Mouse (Mus musculus) limb, embryonic 13.5 days (tissue): ENCODE measurements around the gene Plekhb2. TPM values are rescaled to one million over a fixed set of nuclear protein-coding genes. Genes with fewer than 3 reads are reported as not detected.

Experiments
- ATAC-seq: fragments of 200-750 bp; cut with Nextera tagmentation; 2 replicates; pipeline ENCODE4 v1.8.0; 2017; ENCODE audit warnings: low read depth, moderate number of reproducible peaks, moderate TSS enrichment; ENCODE audit not compliant: low FRiP score
- H3K27ac ChIP-seq: fragments of 300-500 bp; sonication (generic); 2 replicates; pipeline ENCODE4 v1.5.1; 2015; ENCODE audit warnings: inconsistent platforms, mild to moderate bottlenecking, moderate library complexity
- H3K27me3 ChIP-seq: fragments of 300-500 bp; sonication (generic); 2 replicates; pipeline ENCODE4 v1.6.1; 2015; ENCODE audit warnings: mild to moderate bottlenecking, inconsistent platforms
- H3K36me3 ChIP-seq: fragments of 300-500 bp; sonication (generic); 2 replicates; pipeline ENCODE4 v1.6.1; 2015; ENCODE audit warnings: inconsistent platforms, mild to moderate bottlenecking, moderate library complexity
- H3K4me1 ChIP-seq: fragments of 300-500 bp; sonication (generic); 2 replicates; pipeline ENCODE4 v1.6.1; 2015; ENCODE audit warnings: inconsistent platforms
- H3K4me2 ChIP-seq: fragments of 300-500 bp; sonication (generic); replicated peaks from 2 replicates; pipeline ENCODE4 v1.6.1; 2015; ENCODE audit warnings: inconsistent platforms, mild to moderate bottlenecking, moderate library complexity
- H3K4me3 ChIP-seq: fragments of 300-500 bp; sonication (generic); 2 replicates; pipeline ENCODE4 v1.5.1; 2015; ENCODE audit warnings: moderate library complexity, mild to moderate bottlenecking, inconsistent platforms
- H3K9ac ChIP-seq: fragments of 300-500 bp; sonication (generic); 2 replicates; pipeline ENCODE4 v1.6.1; 2015; ENCODE audit warnings: mild to moderate bottlenecking, inconsistent platforms
- H3K9me3 ChIP-seq: fragments of 300-500 bp; sonication (generic); 2 replicates; pipeline ENCODE4 v1.6.1; 2016; ENCODE audit warnings: inconsistent platforms
- WGBS: fragments of 180-500 bp; shearing (Covaris S2); methylation state at CpG from one replicate; pipeline ENCODE4 v1.1.7; 2015; 5-methylcytosine and 5-hydroxymethylcytosine counted together
- polyA plus RNA-seq: library from polyadenylated mRNA; unstranded; fragments of >200 nt; fragmentation: Nextera tagmentation; extraction: Ambion mirVana; gene quantifications from 2 replicates; pipeline ENCODE4 v1.2.1, GENCODE M21; 2015

The Plekhb2 gene
- polyA plus RNA-seq, 1 experiment from 2014 or later: 16.2 TPM

GRCm38 (mm10) chr1:34871170-34871569 lies 21.4 kb downstream of the Plekhb2 start:
- ATAC-seq: no peak
- H3K4me2 ChIP-seq: no peak overlapping the region
- peaks cover 20% of the 10 kb centered on the region for H3K36me3 ChIP-seq
- WGBS: 89% methylated on average over 9 of the region's 9 CpGs
- no peaks in the 10 kb centered on the region for H3K27me3 ChIP-seq
- H3K4me3 ChIP-seq: no peak overlapping the region
- H3K9ac ChIP-seq: no peak overlapping the region
- H3K4me1 ChIP-seq: no peaks in the 10 kb centered on the region
- no peaks in the 10 kb centered on the region for H3K9me3 ChIP-seq
- no peak overlapping the region for H3K27ac ChIP-seq

DNA sequence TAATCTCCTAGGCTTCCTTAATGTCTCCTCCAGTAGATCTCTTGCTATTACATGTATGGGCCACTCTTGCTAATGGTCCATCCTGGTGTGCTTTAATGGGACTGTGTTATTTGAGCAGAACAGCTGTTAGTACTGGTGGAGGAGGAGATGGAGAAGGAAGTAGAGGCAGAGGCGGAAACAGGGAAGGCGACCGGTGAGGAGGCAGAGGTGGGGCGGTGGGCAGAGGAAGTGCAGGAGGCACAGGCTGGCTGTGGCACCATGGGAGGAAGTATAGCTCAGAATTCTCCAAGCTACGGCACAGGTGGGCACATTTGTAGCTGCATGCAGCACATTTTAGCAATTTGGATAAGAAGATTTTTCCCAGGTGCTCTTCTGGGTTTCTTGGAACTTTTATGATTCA lies 23.8 kb downstream of the Plekhb2 start:
- ATAC-seq: no peak
- 76% methylated on average over 5 of the region's 5 CpGs for WGBS
- H3K36me3 ChIP-seq: peaks cover 21% of the 10 kb centered on the region
- H3K4me2 ChIP-seq: no peak overlapping the region
- no peak overlapping the region for H3K4me3 ChIP-seq
- no peaks in the 10 kb centered on the region for H3K9me3 ChIP-seq
- H3K27me3 ChIP-seq: no peaks in the 10 kb centered on the region
- H3K27ac ChIP-seq: no peak overlapping the region
- H3K9ac ChIP-seq: no peak overlapping the region
- H3K4me1 ChIP-seq: no peaks in the 10 kb centered on the region

- 82% methylated on average over 6 of the region's 6 CpGs for WGBS
- H3K27ac ChIP-seq: no peak overlapping the region
- H3K4me2 ChIP-seq: no peak overlapping the region
- H3K4me3 ChIP-seq: no peak overlapping the region
- no peak overlapping the region for H3K9ac ChIP-seq
- H3K36me3 ChIP-seq: 0 out of 2 replicates have a peak, but pooled peaks cover 8% of the 10 kb centered on the region
- no peaks in the 10 kb centered on the region for H3K9me3 ChIP-seq
- no peaks in the 10 kb centered on the region for H3K4me1 ChIP-seq
- no peaks in the 10 kb centered on the region for H3K27me3 ChIP-seq
- ATAC-seq: no peak
These were observed 29.8 kb downstream of the Plekhb2 start for GRCm38 (mm10) chr1:34879611-34880010.

DNA sequence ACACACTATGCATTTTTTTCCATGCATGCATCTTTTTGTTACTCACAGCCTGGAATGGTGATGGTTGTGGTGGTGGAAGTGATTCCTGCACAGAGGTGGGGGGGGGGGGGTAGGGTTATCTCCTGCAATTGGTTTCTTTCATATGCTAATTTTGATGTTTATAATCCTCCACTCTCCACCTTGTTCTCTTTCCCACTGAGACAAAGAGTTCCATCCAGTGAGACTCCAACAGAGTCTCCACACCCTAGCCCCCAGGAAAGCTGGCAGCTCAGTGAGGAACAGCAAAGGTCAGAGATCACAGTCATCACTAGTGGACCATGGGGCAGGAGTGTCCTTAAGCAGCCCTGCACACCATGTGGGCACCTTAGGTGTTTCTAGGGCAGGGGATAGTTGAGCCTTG lies 34.0 kb downstream of the Plekhb2 start:
- no peak overlapping the region for H3K4me2 ChIP-seq
- no peak overlapping the region for H3K4me3 ChIP-seq
- no peak overlapping the region for H3K27ac ChIP-seq
- no peak for ATAC-seq
- H3K9ac ChIP-seq: no peak overlapping the region
- no peaks in the 10 kb centered on the region for H3K4me1 ChIP-seq
- no peaks in the 10 kb centered on the region for H3K27me3 ChIP-seq
- no peaks in the 10 kb centered on the region for H3K9me3 ChIP-seq
- no peaks in the 10 kb centered on the region for H3K36me3 ChIP-seq

DNA sequence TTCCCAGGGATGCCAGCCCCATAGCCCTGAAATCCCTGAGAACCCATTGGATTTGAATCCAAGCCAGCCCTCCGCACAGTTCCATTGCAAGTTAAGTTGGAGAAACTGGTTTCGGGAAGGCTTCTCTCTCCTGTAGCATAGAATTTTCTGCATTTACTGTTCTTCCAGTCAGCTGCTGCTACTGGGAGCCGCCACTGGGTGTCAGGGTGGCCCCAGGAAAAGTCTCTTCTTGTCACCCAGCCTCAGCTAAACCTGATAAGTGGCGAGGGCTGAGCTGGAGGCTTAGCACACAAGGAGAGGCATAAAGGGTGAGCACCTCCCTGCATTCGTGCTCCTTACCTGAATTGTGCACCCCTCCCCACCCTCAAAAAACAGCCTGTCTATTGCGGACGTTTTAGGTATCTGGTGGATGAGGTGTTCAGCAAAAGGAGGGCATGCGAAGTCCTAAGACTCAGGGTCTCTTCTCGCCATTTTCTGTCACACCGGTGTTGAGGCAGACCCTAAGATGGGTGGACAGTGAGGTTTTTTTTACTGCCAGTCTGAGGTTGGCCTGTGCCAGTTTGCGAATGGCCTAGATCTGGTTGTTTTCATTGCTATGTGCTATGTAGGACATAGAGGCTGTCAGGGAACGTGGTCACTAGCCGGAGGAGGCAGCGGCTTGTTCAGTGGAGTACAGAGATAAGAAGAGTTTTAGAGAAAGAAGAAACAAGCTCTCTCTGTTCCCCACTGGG lies 41.9 kb downstream of the Plekhb2 start:
- 0 out of 2 replicates have a peak, but pooled peaks have one; percentile 48 for ATAC-seq
- Histone ChIP-seq H3K27me3 (peaks cover 3% of the 10 kb centered on the region; the same call in 1 of the 2 replicates), H3K9ac (no peak overlapping the region), H3K4me1 (no peaks in the 10 kb centered on the region), H3K36me3 (no peaks in the 10 kb centered on the region), H3K4me2 (no peak overlapping the region), H3K4me3 (no peak overlapping the region), H3K9me3 (no peaks in the 10 kb centered on the region), H3K27ac (no peak overlapping the region)
- 59% methylated on average over 14 of the region's 14 CpGs for WGBS

GRCm38 (mm10) chr1:34892466-34892865 lies 42.7 kb downstream of the Plekhb2 start:
- no peaks in the 10 kb centered on the region for H3K36me3 ChIP-seq
- no peak overlapping the region for H3K27ac ChIP-seq
- no peaks in the 10 kb centered on the region for H3K9me3 ChIP-seq
- H3K4me1 ChIP-seq: no peaks in the 10 kb centered on the region
- peaks cover 3% of the 10 kb centered on the region; the same call in 1 of the 2 replicates for H3K27me3 ChIP-seq
- no peak for ATAC-seq
- WGBS: 73% methylated on average over 3 of the region's 3 CpGs
- no peak overlapping the region for H3K4me3 ChIP-seq
- H3K4me2 ChIP-seq: no peak overlapping the region
- no peak overlapping the region for H3K9ac ChIP-seq

GRCm38 (mm10) chr1:34893331-34893730 lies 43.6 kb downstream of the Plekhb2 start:
- WGBS: 84% methylated on average over 4 of the region's 4 CpGs
- Histone ChIP-seq H3K9ac (no peak overlapping the region), H3K4me2 (no peak overlapping the region), H3K27ac (no peak overlapping the region), H3K27me3 (peaks cover 3% of the 10 kb centered on the region; the same call in 1 of the 2 replicates), H3K36me3 (no peaks in the 10 kb centered on the region), H3K9me3 (no peaks in the 10 kb centered on the region), H3K4me3 (no peak overlapping the region), H3K4me1 (no peaks in the 10 kb centered on the region)
- no peak for ATAC-seq

DNA sequence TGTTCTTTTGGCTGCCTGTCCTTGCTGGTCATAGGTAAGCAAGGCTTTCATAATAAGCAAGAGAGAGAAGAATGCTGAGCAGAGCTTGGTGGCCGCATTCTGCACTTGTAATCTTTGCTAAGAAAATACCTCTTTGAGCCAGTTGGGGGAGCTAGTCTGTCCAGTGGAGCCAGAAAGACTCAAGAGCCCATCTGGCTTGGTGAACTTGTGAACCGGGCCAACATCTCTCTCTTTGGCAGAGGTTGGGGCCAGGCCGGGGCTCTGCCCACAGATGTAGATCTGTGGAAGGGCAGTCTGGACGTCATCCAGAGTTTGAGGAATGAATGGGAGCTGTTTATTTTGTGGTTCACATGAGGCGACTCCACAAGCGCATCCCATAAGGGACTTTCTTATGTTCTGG lies 44.1 kb downstream of the Plekhb2 start:
- Histone ChIP-seq H3K9me3 (no peaks in the 10 kb centered on the region), H3K9ac (no peak overlapping the region), H3K4me1 (no peaks in the 10 kb centered on the region), H3K4me3 (no peak overlapping the region), H3K27ac (no peak overlapping the region), H3K36me3 (no peaks in the 10 kb centered on the region), H3K27me3 (peaks cover 3% of the 10 kb centered on the region; the same call in 1 of the 2 replicates), H3K4me2 (no peak overlapping the region)
- WGBS: 72% methylated on average over 6 of the region's 6 CpGs
- ATAC-seq: no peak

- Histone ChIP-seq H3K27ac (no peak overlapping the region), H3K36me3 (no peaks in the 10 kb centered on the region)
- WGBS: 87% methylated on average over 5 of the region's 5 CpGs
These were observed 46.3 kb downstream of the Plekhb2 start for GRCm38 (mm10) chr1:34896102-34896501.

GRCm38 (mm10) chr1:34896898-34897297 lies 47.1 kb downstream of the Plekhb2 start:
- WGBS: 53% methylated on average over 4 of the region's 4 CpGs
- H3K9me3 ChIP-seq: no peaks in the 10 kb centered on the region
- no peak for ATAC-seq

More at GRCm38 (mm10) chr1:34896102-34896501, 46.3 kb downstream of the Plekhb2 start:
- Histone ChIP-seq H3K27me3 (peaks cover 3% of the 10 kb centered on the region; the same call in 1 of the 2 replicates), H3K9me3 (no peaks in the 10 kb centered on the region), H3K4me2 (no peak overlapping the region), H3K4me3 (no peak overlapping the region), H3K4me1 (no peaks in the 10 kb centered on the region), H3K9ac (no peak overlapping the region)
- no peak for ATAC-seq

DNA sequence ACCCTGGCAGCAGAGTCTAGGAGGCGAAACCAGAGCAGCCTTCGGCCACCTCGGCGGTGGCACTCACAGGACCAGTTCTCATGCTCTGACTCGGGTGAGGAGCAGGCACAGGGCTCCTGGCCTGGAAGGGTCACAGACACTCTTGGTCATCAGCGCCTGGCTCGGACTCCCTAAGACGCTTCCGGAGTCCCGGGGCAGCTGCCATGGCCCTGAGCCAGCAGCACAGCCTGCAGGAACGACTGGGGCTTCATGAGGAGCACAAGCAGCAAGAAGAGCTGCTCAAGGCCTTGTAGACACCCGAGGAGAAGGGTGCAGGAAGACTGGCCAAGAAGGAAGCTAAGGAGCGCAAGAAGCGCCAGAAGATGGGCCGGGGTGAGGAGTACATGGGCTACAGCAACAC lies 78.9 kb downstream of the Plekhb2 start:
- no peaks in the 10 kb centered on the region for H3K36me3 ChIP-seq
- ATAC-seq: no peak

More at GRCm38 (mm10) chr1:34896898-34897297, 47.1 kb downstream of the Plekhb2 start:
- no peaks in the 10 kb centered on the region for H3K4me1 ChIP-seq
- H3K4me2 ChIP-seq: no peak overlapping the region
- H3K4me3 ChIP-seq: no peak overlapping the region
- H3K27ac ChIP-seq: no peak overlapping the region
- peaks cover 3% of the 10 kb centered on the region; the same call in 1 of the 2 replicates for H3K27me3 ChIP-seq
- H3K9ac ChIP-seq: no peak overlapping the region
- no peaks in the 10 kb centered on the region for H3K36me3 ChIP-seq

More for the DNA sequence above, 78.9 kb downstream of the Plekhb2 start:
- Histone ChIP-seq H3K27ac (no peak overlapping the region), H3K9me3 (peaks cover 18% of the 10 kb centered on the region), H3K4me1 (no peaks in the 10 kb centered on the region), H3K27me3 (no peaks in the 10 kb centered on the region), H3K4me3 (no peak overlapping the region), H3K4me2 (no peak overlapping the region), H3K9ac (no peak overlapping the region)
- WGBS: 93% methylated on average over 15 of the region's 15 CpGs
